Mouse (Mus musculus) heart, embryonic 11.5 days (tissue): Measurements from ENCODE around the gene Sema4g. TPM values are rescaled to one million over a fixed set of nuclear protein-coding genes. Genes with fewer than 3 reads are reported as not detected.

ENCODE experiments used
- ATAC-seq: fragments of 200-750 bp; cut with Nextera tagmentation; replicated peaks from 2 replicates; pipeline ENCODE4 v1.8.0; 2017; ENCODE audit warnings: moderate library complexity; ENCODE audit not compliant: insufficient number of reproducible peaks, low FRiP score, low TSS enrichment
- H3K27ac ChIP-seq: fragments of 300-500 bp; sonication (generic); 2 replicates; pipeline ENCODE4 v1.5.1; 2014; ENCODE audit warnings: mild to moderate bottlenecking, low read depth, low read length
- H3K27me3 ChIP-seq: fragments of 300-500 bp; sonication (generic); 2 replicates; pipeline ENCODE4 v1.6.1; 2014; ENCODE audit warnings: mild to moderate bottlenecking, low read length, mixed read lengths; ENCODE audit not compliant: control insufficient read depth, insufficient read depth
- H3K36me3 ChIP-seq: fragments of 300-500 bp; sonication (generic); 2 replicates; pipeline ENCODE4 v1.6.1; 2014; ENCODE audit warnings: mild to moderate bottlenecking, low read length, moderate library complexity, mixed read lengths; ENCODE audit not compliant: control insufficient read depth, insufficient read depth
- H3K4me1 ChIP-seq: fragments of 300-500 bp; sonication (generic); 2 replicates; pipeline ENCODE4 v1.6.1; 2014; ENCODE audit warnings: low read length; ENCODE audit not compliant: control insufficient read depth, insufficient read depth
- H3K4me2 ChIP-seq: fragments of 300-500 bp; sonication (generic); 2 replicates; pipeline ENCODE4 v1.6.1; 2014; ENCODE audit warnings: mild to moderate bottlenecking, moderate library complexity
- H3K4me3 ChIP-seq: fragments of 300-500 bp; sonication (generic); 2 replicates; pipeline ENCODE4 v1.5.1; 2014; ENCODE audit warnings: low read depth, low read length
- H3K9ac ChIP-seq: fragments of 300-500 bp; sonication (generic); 2 replicates; pipeline ENCODE4 v1.6.1; 2014; ENCODE audit warnings: mild to moderate bottlenecking, low read depth, low read length, moderate library complexity
- H3K9me3 ChIP-seq: fragments of 300-500 bp; sonication (generic); replicated peaks from 2 replicates; pipeline ENCODE4 v1.6.1; 2016; ENCODE audit warnings: low read length; ENCODE audit not compliant: control insufficient read depth
- WGBS: fragments of 180-500 bp; shearing (Covaris S2); extraction: QIAGEN DNeasy Blood & Tissue Kit; methylation state at CpG from one replicate; pipeline ENCODE4 v1.1.7; 2014; ENCODE audit not compliant: insufficient replicate concordance; 5-methylcytosine and 5-hydroxymethylcytosine counted together
- polyA plus RNA-seq: library from polyadenylated mRNA; unstranded; fragments of >200 nt; fragmentation: Nextera tagmentation; extraction: Ambion mirVana; gene quantifications from 2 replicates; pipeline ENCODE4 v1.2.1, GENCODE M21; 2014

Sema4g gene
- polyA plus RNA-seq, 1 experiment from 2014 or later = 1.4 TPM

GRCm38 (mm10) chr19:44983366-44983765 lies 5.5 kb upstream of the Sema4g start:
- Histone ChIP-seq H3K27ac (no peak overlapping the region), H3K9ac (no peak overlapping the region), H3K9me3 (no peaks in the 10 kb centered on the region), H3K4me1 (no peaks in the 10 kb centered on the region), H3K4me3 (no peak overlapping the region), H3K36me3 (peaks cover 12% of the 10 kb centered on the region), H3K4me2 (no peak overlapping the region), H3K27me3 (no peaks in the 10 kb centered on the region; the same call in 1 of the 2 replicates)
- ATAC-seq = no peak
- WGBS = 87% methylated on average over 6 of the region's 6 CpGs

GRCm38 (mm10) chr19:44984420-44984819 lies 4.5 kb upstream of the Sema4g start:
- peaks cover 1% of the 10 kb centered on the region; the same call in 1 of the 2 replicates for H3K4me1 ChIP-seq
- ATAC-seq = no peak
- H3K4me3 ChIP-seq = no peak overlapping the region
- H3K36me3 ChIP-seq = peaks cover 8% of the 10 kb centered on the region; the same call in 1 of the 2 replicates
- H3K27me3 ChIP-seq = no peaks in the 10 kb centered on the region; the same call in none of the 2 replicates
- WGBS = 92% methylated on average over 4 of the region's 4 CpGs
- no peak overlapping the region for H3K9ac ChIP-seq
- H3K4me2 ChIP-seq = no peak overlapping the region
- H3K27ac ChIP-seq = no peak overlapping the region
- no peaks in the 10 kb centered on the region for H3K9me3 ChIP-seq

GRCm38 (mm10) chr19:44985159-44985988 lies 3.5 kb upstream of the Sema4g start:
- H3K9me3 ChIP-seq = no peaks in the 10 kb centered on the region
- H3K4me1 ChIP-seq = peaks cover 7% of the 10 kb centered on the region; the same call in 1 of the 2 replicates
- H3K9ac ChIP-seq = no peak overlapping the region
- no peak overlapping the region for H3K27ac ChIP-seq
- peaks cover 5% of the 10 kb centered on the region; the same call in 1 of the 2 replicates for H3K36me3 ChIP-seq
- peaks cover 6% of the 10 kb centered on the region for H3K27me3 ChIP-seq
- ATAC-seq = no peak
- no peak overlapping the region for H3K4me2 ChIP-seq
- WGBS = 47% methylated on average over 5 of the region's 5 CpGs
- no peak overlapping the region for H3K4me3 ChIP-seq

- H3K36me3 ChIP-seq = no peaks in the 10 kb centered on the region
- H3K4me1 ChIP-seq = peaks cover 7% of the 10 kb centered on the region; the same call in 1 of the 2 replicates
- H3K27ac ChIP-seq = no peak overlapping the region
- no peak overlapping the region for H3K4me3 ChIP-seq
- ATAC-seq = no peak
- H3K4me2 ChIP-seq = no peak overlapping the region
- H3K9ac ChIP-seq = no peak overlapping the region
- whole genome bisulfite sequencing = 64% methylated on average over 6 of the region's 6 CpGs
- peaks cover 8% of the 10 kb centered on the region for H3K27me3 ChIP-seq
- H3K9me3 ChIP-seq = no peaks in the 10 kb centered on the region
Measured at GRCm38 (mm10) chr19:44987004-44987403, 1.9 kb upstream of the Sema4g start.

- Histone ChIP-seq H3K27me3 (peaks cover 8% of the 10 kb centered on the region), H3K27ac (no peak overlapping the region), H3K9me3 (no peaks in the 10 kb centered on the region), H3K4me3 (no peak overlapping the region), H3K4me2 (no peak overlapping the region), H3K36me3 (no peaks in the 10 kb centered on the region), H3K9ac (no peak overlapping the region), H3K4me1 (peaks cover 7% of the 10 kb centered on the region; the same call in 1 of the 2 replicates)
- no peak for ATAC-seq
- WGBS = 66% methylated on average over 6 of the region's 6 CpGs
Measured at GRCm38 (mm10) chr19:44987851-44988250, 1.1 kb upstream of the Sema4g start.

GRCm38 (mm10) chr19:44988321-44988720 lies 580 bp upstream of the Sema4g start:
- no peaks in the 10 kb centered on the region for H3K36me3 ChIP-seq
- peaks cover 7% of the 10 kb centered on the region; the same call in 1 of the 2 replicates for H3K4me1 ChIP-seq
- H3K27me3 ChIP-seq = peaks cover 8% of the 10 kb centered on the region
- no peaks in the 10 kb centered on the region for H3K9me3 ChIP-seq
- 31% methylated on average over 9 of the region's 9 CpGs for WGBS
- no peak overlapping the region for H3K27ac ChIP-seq
- peak overlapping the region; percentile 70 for H3K4me3 ChIP-seq
- H3K4me2 ChIP-seq = peak overlapping the region; percentile 99
- H3K9ac ChIP-seq = peak overlapping the region; percentile 70
- ATAC-seq = no peak

GRCm38 (mm10) chr19:44989567-44990495 lies 930 bp downstream of the Sema4g start:
- peaks cover 8% of the 10 kb centered on the region for H3K27me3 ChIP-seq
- H3K27ac ChIP-seq = no peak overlapping the region
- peaks cover 7% of the 10 kb centered on the region; the same call in 1 of the 2 replicates for H3K4me1 ChIP-seq
- H3K4me3 ChIP-seq = peak overlapping the region; percentile 70
- 6% methylated on average over 22 of the region's 22 CpGs for WGBS
- no peaks in the 10 kb centered on the region for H3K36me3 ChIP-seq
- H3K9ac ChIP-seq = peak overlapping the region; percentile 70
- peak overlapping the region; percentile 99 for H3K4me2 ChIP-seq
- H3K9me3 ChIP-seq = no peaks in the 10 kb centered on the region
- ATAC-seq = no peak

GRCm38 (mm10) chr19:44991031-44991430 lies 2.1 kb downstream of the Sema4g start:
- WGBS = 81% methylated on average over 8 of the region's 8 CpGs
- no peaks in the 10 kb centered on the region for H3K9me3 ChIP-seq
- H3K27me3 ChIP-seq = peaks cover 8% of the 10 kb centered on the region
- ATAC-seq = no peak
- no peaks in the 10 kb centered on the region for H3K36me3 ChIP-seq
- no peak overlapping the region for H3K9ac ChIP-seq
- H3K27ac ChIP-seq = no peak overlapping the region
- H3K4me3 ChIP-seq = no peak overlapping the region
- H3K4me2 ChIP-seq = no peak overlapping the region
- H3K4me1 ChIP-seq = peaks cover 7% of the 10 kb centered on the region; the same call in 1 of the 2 replicates
